Mouse (Mus musculus): Measurements from ENCODE around the gene Tmem183a.

DNA sequence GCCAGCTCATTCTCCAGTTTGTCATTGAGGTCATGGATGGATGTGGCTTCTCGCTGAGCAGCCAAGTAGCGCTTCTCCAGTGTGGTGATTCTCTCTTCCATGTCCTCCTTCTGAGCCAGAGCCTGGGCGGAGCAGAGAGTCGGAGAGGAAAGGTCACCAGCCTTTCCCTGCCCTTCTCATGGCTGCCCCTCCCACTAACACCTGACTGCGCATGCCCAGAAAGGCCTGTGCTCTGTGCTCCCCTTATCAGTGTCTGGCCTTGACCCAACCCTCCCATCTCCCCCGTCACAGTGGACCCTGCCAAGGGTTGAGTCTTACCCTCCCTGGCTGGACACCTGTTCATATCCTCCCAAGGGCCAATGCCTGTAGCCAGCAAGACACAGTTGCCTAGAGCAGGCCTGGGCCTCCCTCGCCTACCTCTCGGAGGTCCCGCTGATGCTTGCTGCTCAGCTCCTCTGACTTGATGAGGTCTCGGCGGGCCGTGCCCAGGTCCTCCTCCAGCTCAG is 34.9 kb downstream of the Tmem183a start:
- TF ChIP-seq CTCF (IDR thresholded peaks at IDR 0.05; ENCODE audit: low read depth) (no peak), EP300 (IDR thresholded peaks at IDR 0.05; ENCODE audit: low read depth) (no peak)

Measured in heart, postnatal 0 days (tissue).